Mouse (Mus musculus): ENCODE measurements around the gene Topors.
A peak's percentile ranks its signal among the peaks of the same experiment; 100 is the strongest.

Topors gene

DNA sequence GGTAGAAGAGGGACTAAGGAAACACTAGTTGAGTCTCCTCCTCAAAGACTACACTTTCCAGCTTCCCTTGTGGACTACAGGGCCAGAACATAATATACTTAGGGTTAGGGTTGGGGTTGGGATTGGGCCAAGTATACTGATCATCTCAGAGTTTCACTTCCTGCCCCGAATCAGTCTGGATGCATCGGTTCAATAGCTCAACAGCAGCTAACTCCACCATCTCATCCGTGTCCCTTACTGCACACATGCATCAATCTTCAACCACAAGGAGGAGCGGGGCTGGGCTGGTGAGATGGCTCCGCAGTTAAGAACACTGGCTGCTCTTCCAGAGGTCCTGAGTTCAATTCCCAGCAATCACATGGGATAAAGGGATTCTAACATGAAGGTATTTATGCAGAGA lies 18.7 kb downstream of the Topors start:
- no peak for DNase-seq (ENCODE audit: low read depth, low spot score)

- DNase-seq (ENCODE audit: low read depth, low spot score) = peak; percentile 13
Measured at GRCm38 (mm10) chr4:40244035-40244434, 25.6 kb downstream of the Topors start.

GRCm38 (mm10) chr4:40243006-40243405 lies 26.6 kb downstream of the Topors start:
- DNase-seq (ENCODE audit: low read depth, low spot score) = no peak

DNA sequence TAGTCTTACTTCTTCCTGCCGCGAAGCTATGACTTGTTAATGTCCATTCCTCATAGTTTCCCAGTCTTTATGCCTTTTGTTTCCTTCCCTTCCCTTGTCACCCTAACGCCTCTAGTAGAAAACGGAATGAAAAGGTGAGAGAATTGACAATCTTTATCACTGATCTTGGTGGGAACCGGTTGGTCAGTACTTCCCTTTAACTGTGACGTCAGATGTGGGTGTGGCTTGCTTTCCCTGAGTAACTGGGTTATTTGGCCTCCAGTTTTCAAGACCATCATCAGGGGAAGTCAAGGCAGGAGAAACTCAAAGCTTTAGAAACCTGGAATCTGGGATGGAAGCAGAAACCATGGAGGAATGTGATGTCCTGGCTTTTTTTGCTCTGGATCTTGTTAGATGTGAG lies 27.7 kb downstream of the Topors start:
- no peak for DNase-seq (ENCODE audit: low read depth, low spot score)

DNA sequence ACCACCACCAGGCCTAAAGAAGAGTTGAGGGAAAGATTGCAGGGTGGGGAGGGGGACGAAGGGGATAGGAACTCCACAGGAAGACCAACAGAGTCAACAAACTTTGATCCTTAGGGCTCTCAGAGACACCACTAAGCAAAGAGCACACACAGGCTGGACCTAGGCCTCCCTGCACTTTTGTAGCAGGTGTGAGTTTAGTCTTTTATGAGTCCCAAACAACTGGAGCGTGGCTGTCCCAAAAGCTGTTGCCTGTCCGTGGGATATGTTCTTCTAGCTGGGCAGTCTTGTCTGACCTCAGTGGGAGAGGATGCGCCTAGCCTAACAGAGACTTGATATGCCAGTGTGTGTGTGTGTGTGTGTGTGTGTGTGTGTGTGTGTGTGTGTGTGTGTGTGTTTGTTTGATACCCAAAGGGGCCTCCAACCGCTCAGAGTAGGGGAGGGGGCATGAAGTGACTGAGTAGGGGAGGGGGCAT lies 29.3 kb downstream of the Topors start:
- no peak for DNase-seq (ENCODE audit: low read depth, low spot score)

GRCm38 (mm10) chr4:40239409-40240271 lies 30.0 kb downstream of the Topors start, which contains the start of gene Ddx58:
Gene Ddx58 (minus strand): TSS chr4:40239828.
- peak; percentile 21 for DNase-seq (ENCODE audit: low read depth, low spot score)

- peak; percentile 19 for DNase-seq (ENCODE audit: low read depth, low spot score)
Measured at GRCm38 (mm10) chr4:40238483-40239408, 30.9 kb downstream of the Topors start.

GRCm38 (mm10) chr4:40236829-40237228 lies 32.8 kb downstream of the Topors start:
- no peak for DNase-seq (ENCODE audit: low read depth, low spot score)

- no peak for DNase-seq (ENCODE audit: low read depth, low spot score)
Measured at GRCm38 (mm10) chr4:40234256-40234655, 35.4 kb downstream of the Topors start.

- no peak for DNase-seq (ENCODE audit: low read depth, low spot score)
Measured at GRCm38 (mm10) chr4:40233062-40233664, 36.5 kb downstream of the Topors start.

DNA sequence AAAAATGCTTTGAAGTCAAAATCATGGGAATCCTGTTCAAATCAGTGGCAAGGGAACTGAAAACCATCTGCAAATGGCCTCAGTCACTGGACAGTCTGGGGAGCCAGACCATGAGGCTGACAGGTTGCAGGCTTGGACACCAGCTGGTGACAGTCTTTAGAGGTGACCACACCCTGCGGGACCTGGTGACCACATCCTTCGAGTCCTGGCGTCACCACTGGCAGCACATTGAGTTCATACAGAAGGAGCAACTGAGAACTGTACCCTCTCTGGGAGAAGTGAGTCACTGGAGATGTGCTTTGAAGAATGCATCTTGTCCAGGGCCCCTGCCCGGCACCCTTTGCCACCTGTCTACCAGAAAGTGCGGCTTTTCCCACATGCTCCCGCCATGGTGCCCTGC lies 39.9 kb downstream of the Topors start:
- no peak for DNase-seq (ENCODE audit: low read depth, low spot score)

DNA sequence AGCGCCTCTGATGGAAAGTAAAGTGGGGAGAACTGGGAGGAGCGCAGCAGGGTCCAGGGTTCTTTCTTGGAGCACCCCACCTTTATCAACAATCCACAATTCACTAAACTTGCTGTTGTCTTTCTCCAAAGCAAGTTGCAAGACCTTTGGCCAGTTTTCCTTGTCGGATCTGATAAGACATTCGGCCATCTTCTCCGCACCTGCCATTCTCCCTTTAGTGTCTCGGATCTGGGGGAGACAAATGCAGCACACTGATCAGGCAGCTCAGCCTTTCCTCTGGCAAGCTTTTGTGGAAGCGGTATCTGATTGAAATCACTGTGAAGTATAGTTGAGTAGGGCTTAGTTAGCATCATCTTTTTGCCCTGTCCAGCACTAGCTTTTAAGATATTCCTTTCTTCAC lies 41.8 kb downstream of the Topors start:
- DNase-seq (ENCODE audit: low read depth, low spot score) = no peak

DNA sequence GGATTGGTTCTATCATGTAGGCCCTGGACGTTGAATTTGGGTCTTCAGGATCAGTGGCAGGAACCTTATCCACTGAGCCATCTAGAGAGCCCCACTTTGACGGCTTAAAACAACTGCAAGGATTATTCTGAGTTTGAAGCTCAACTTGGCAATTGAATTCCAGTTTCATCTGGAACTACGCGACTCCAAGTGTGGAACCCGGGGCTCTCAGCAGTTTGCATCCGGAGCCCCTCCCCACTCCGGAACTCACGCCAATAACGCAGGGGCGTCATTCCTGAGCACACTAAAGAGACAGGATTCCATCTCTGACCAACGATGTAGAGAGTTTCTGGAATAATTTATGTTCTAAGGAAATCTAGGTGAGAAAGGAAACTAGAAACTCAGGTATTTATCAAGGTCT lies 42.5 kb downstream of the Topors start:
- no peak for DNase-seq (ENCODE audit: low read depth, low spot score)

DNA sequence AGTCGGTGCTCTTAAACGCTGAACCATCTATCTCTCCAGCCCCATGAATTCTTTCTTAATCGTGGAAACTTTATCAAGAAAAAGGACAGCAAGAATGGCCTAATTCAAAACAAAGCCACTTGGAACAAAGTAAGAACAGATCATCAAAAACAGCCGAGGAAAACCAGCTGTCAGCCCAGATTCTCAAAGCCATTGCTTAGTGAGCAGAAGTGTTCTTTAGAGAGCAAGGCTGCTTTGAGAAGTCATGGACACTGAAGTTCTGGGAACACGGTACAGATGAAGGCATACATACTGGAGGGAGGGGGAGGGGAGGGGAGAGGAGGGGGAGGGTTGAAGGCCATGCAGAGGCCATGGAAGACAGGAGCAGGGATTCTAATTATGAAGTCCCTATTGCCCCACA lies 43.6 kb downstream of the Topors start:
- DNase-seq (ENCODE audit: low read depth, low spot score) = no peak

DNA sequence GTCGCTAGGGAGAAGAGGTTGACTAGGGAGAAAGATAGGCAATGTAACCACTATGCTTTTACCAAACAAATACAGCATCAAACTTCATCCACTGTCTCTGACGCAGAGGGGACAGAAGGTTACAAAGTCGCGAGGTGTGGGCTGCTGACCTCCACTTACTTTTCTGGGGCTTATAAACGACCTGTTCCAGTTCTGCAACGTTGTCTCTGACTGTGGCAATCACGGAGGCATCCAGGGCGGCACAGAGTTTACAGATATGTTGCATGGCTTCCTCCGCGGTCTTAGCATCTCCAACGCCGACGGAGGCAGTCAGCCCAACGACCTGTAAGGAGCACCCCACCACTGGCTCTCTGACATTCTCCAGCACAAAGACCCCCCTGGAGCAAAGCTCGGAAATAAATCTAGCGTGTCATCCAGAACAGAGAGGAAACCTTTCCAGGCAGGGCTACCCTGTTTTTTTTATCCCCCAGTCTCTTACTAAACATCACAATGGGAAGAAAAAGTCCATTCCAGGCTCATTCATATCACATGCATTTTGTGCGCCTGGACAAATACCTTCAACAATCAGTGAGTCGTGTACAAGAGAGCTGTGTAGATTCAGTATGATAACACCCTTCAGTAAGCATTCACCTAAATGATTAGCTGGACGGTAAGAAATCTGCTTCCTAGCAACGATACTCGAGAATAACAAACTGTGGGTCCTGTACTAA lies 47.6 kb downstream of the Topors start:
- DNase-seq (ENCODE audit: low read depth, low spot score) = no peak

DNA sequence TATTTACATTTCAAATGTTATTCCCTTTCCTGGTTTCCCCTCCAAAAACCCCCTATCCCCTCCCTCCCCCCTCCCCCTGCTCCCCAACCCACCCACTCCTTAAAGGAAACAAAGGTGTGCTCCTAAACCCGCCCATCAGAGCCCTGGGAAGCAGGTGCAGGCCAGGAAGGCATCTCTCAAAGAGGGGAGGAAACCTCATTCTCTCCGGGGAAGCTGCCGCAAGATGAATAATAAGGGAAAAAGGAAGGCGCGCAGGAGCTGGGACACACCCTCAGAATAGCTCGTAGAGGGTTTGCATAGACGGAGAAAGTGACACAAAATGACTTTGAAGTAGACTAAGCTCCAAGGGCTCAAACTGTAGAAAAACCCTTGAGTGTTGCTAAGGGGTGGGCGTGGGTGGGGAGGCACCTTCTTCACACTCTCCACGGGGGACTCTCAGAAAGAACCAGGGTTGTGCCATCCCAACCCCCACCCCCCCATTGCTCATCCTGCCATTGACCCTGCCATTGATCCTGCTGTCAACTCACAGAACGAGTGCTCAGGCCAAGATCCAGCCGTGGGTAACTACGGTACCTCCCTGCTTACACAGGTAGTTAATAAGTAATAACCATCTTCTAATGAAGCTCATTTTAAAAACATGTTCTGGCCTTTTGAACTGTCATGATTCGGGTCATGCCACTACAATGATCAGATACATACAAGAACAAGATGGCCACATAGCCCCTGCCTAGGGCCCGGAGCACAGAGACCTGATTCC lies 48.5 kb downstream of the Topors start:
- DNase-seq (ENCODE audit: low read depth, low spot score) = no peak

GRCm38 (mm10) chr4:40220437-40220836 lies 49.2 kb downstream of the Topors start:
- DNase-seq (ENCODE audit: low read depth, low spot score) = no peak

GRCm38 (mm10) chr4:40218382-40218781 lies 51.3 kb downstream of the Topors start:
- no peak for DNase-seq (ENCODE audit: low read depth, low spot score)

DNA sequence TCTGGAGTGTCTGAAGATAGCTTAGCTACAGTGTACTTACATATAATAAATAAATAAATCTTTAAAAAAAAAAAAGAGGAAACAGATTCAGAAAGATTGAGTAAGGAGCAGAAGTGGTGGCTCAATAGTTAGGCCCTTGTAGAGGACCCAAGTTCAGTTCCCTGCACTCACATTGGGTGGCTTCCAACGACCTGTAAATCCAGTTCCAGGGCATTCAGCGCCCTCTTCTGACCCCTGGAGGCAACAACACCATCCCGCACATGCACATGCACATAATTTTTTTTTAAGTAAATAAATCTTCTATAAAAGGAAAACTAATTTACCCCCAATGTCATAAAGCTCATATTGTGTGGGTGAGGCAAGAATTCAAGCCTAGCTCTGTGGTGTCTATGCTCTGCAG lies 51.7 kb downstream of the Topors start:
- DNase-seq (ENCODE audit: low read depth, low spot score) = no peak

DNA sequence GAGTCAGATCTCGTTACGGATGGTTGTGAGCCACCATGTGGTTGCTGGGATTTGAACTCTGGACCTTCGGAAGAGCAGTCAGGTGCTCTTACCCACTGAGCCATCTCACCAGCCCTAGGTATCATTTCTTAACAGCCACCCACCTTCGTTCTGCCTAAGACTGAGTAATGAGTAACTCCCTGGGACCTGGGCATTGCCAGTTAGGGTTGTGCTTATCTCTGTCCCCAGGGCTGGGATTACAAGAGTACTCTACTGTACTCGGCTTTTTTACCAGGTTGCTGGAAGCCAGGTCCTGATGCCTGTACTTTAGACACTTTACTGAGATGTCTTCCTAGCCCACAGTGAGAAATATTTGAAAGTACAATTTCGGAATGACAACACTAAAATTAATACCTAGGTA lies 57.5 kb downstream of the Topors start:
- no peak for DNase-seq (ENCODE audit: low read depth, low spot score)

Data from skeletal muscle tissue, adult 2 months (tissue).